Mouse (Mus musculus) liver, postnatal 0 days (tissue): ENCODE data around the gene Kcnj15. TPM values are rescaled to one million over a fixed set of nuclear protein-coding genes. Genes with fewer than 3 reads are reported as not detected.

Experiments used
- ATAC-seq: fragments of 200-750 bp; cut with Nextera tagmentation; 2 replicates; pipeline ENCODE4 v1.8.0; 2017; ENCODE audit warnings: mild to moderate bottlenecking, moderate library complexity
- DNase-seq: peaks from one replicate; pipeline ENCODE4 v3.0.0-alpha.2; 2016
- H3K27ac ChIP-seq: fragments of 300-500 bp; sonication (generic); 2 replicates; pipeline ENCODE4 v1.5.1; 2014; ENCODE audit warnings: antibody characterized with exemption, moderate library complexity, mild to moderate bottlenecking, low read depth
- H3K27me3 ChIP-seq: fragments of 300-500 bp; sonication (generic); 2 replicates; pipeline ENCODE4 v1.6.1; 2014; ENCODE audit warnings: low read length, control low read depth, mixed read lengths; ENCODE audit not compliant: insufficient read depth
- H3K36me3 ChIP-seq: fragments of 300-500 bp; sonication (generic); replicated peaks from 2 replicates; pipeline ENCODE4 v1.6.1; 2014; ENCODE audit warnings: mild to moderate bottlenecking, control low read depth, low read length, moderate library complexity, mixed read lengths; ENCODE audit not compliant: insufficient read depth
- H3K4me1 ChIP-seq: fragments of 300-500 bp; sonication (generic); 2 replicates; pipeline ENCODE4 v1.6.1; 2014; ENCODE audit warnings: antibody characterized with exemption, mild to moderate bottlenecking, control low read depth; ENCODE audit not compliant: insufficient read depth
- H3K4me2 ChIP-seq: fragments of 300-500 bp; sonication (generic); 2 replicates; pipeline ENCODE4 v1.6.1; 2014; ENCODE audit warnings: low read depth, mild to moderate bottlenecking, low read length, moderate library complexity, mixed read lengths
- H3K4me3 ChIP-seq: fragments of 300-500 bp; sonication (generic); 2 replicates; pipeline ENCODE4 v1.5.1; 2014; ENCODE audit warnings: low read depth, low read length
- H3K9ac ChIP-seq: fragments of 300-500 bp; sonication (generic); replicated peaks from 2 replicates; pipeline ENCODE4 v1.6.1; 2014; ENCODE audit warnings: mild to moderate bottlenecking, moderate library complexity
- H3K9me3 ChIP-seq: fragments of 300-500 bp; sonication (generic); 2 replicates; pipeline ENCODE4 v1.6.1; 2016; ENCODE audit warnings: mild to moderate bottlenecking, control low read depth, low read length, mixed read lengths
- CTCF ChIP-seq: sonication (generic); IDR thresholded peaks from 2 replicates; pipeline ENCODE4 v1.5.1; 2016; ENCODE audit warnings: antibody characterized with exemption, low read depth
- EP300 ChIP-seq: IDR thresholded peaks from 2 replicates; pipeline ENCODE4 v1.6.1; 2016; ENCODE audit warnings: antibody characterized with exemption, low read depth, mild to moderate bottlenecking
- WGBS: fragments of 180-500 bp; shearing (Covaris S2); extraction: QIAGEN DNeasy Blood & Tissue Kit; methylation state at CpG from one replicate; pipeline ENCODE4 v1.1.7; 2014; ENCODE audit not compliant: insufficient replicate concordance; 5-methylcytosine and 5-hydroxymethylcytosine counted together
- polyA plus RNA-seq: library from polyadenylated mRNA; unstranded; fragments of >200 nt; fragmentation: Nextera tagmentation; extraction: Ambion mirVana; gene quantifications from 2 replicates; pipeline ENCODE4 v1.2.1, GENCODE M21; 2015

The Kcnj15 gene
- polyA plus RNA-seq, 1 experiment from 2014 or later, result 0.25 TPM

GRCm38 (mm10) chr16:95284085-95284727 lies 26.8 kb downstream of the Kcnj15 start:
- Histone ChIP-seq H3K9me3 (no peaks in the 10 kb centered on the region), H3K4me1 (no peaks in the 10 kb centered on the region), H3K4me2 (no peak overlapping the region), H3K27ac (no peak overlapping the region), H3K27me3 (no peaks in the 10 kb centered on the region), H3K4me3 (no peak overlapping the region), H3K36me3 (no peaks in the 10 kb centered on the region), H3K9ac (no peak overlapping the region)
- ATAC-seq (no peak), DNase-seq (no peak)
- 43% methylated on average over 12 of the region's 12 CpGs for whole genome bisulfite sequencing
- TF ChIP-seq EP300, result no peak
- no peak for TF ChIP-seq CTCF

- DNase-seq, result no peak
Observed at GRCm38 (mm10) chr16:95285043-95285442, 27.7 kb downstream of the Kcnj15 start.

GRCm38 (mm10) chr16:95285767-95286166 lies 28.4 kb downstream of the Kcnj15 start:
- no peaks in the 10 kb centered on the region for H3K4me1 ChIP-seq
- WGBS, result 71% methylated on average over 4 of the region's 4 CpGs
- ATAC-seq (no peak), DNase-seq (no peak)
- H3K36me3 ChIP-seq, result no peaks in the 10 kb centered on the region
- no peaks in the 10 kb centered on the region for H3K9me3 ChIP-seq
- H3K27ac ChIP-seq, result no peak overlapping the region
- TF ChIP-seq CTCF (no peak), EP300 (no peak)
- H3K27me3 ChIP-seq, result no peaks in the 10 kb centered on the region
- no peak overlapping the region for H3K9ac ChIP-seq
- no peak overlapping the region for H3K4me3 ChIP-seq
- H3K4me2 ChIP-seq, result no peak overlapping the region

More at GRCm38 (mm10) chr16:95285043-95285442, 27.7 kb downstream of the Kcnj15 start:
- 57% methylated on average over 4 of the region's 4 CpGs for WGBS
- H3K9ac ChIP-seq, result no peak overlapping the region
- ATAC-seq, result no peak
- no peaks in the 10 kb centered on the region for H3K27me3 ChIP-seq
- TF ChIP-seq CTCF (no peak), EP300 (no peak)
- no peak overlapping the region for H3K4me2 ChIP-seq
- H3K4me1 ChIP-seq, result no peaks in the 10 kb centered on the region
- no peak overlapping the region for H3K27ac ChIP-seq
- H3K4me3 ChIP-seq, result no peak overlapping the region
- H3K9me3 ChIP-seq, result no peaks in the 10 kb centered on the region
- H3K36me3 ChIP-seq, result no peaks in the 10 kb centered on the region

- H3K36me3 ChIP-seq, result no peaks in the 10 kb centered on the region
- 80% methylated on average over 2 of the region's 2 CpGs for WGBS
- H3K27me3 ChIP-seq, result no peaks in the 10 kb centered on the region
- no peaks in the 10 kb centered on the region for H3K4me1 ChIP-seq
- no peak for DNase-seq
- H3K27ac ChIP-seq, result no peak overlapping the region
- ATAC-seq, result no peak
- no peak overlapping the region for H3K4me2 ChIP-seq
- H3K9me3 ChIP-seq, result no peaks in the 10 kb centered on the region
- TF ChIP-seq EP300, result no peak
- no peak overlapping the region for H3K9ac ChIP-seq
- no peak overlapping the region for H3K4me3 ChIP-seq
Observed at GRCm38 (mm10) chr16:95287656-95288055, 30.3 kb downstream of the Kcnj15 start.

GRCm38 (mm10) chr16:95289375-95289774 lies 32.0 kb downstream of the Kcnj15 start:
- 54% methylated on average over 3 of the region's 3 CpGs for WGBS
- Histone ChIP-seq H3K4me3 (no peak overlapping the region), H3K9ac (no peak overlapping the region), H3K9me3 (no peaks in the 10 kb centered on the region), H3K27me3 (no peaks in the 10 kb centered on the region), H3K36me3 (no peaks in the 10 kb centered on the region), H3K27ac (peak overlapping the region; percentile 29; the same call in 1 of the 2 replicates), H3K4me2 (no peak overlapping the region), H3K4me1 (no peaks in the 10 kb centered on the region)
- TF ChIP-seq EP300 (no peak), CTCF (no peak)
- DNase-seq (no peak), ATAC-seq (no peak)

- no peak overlapping the region for H3K4me2 ChIP-seq
- no peaks in the 10 kb centered on the region for H3K27me3 ChIP-seq
- WGBS, result 59% methylated on average over 10 of the region's 10 CpGs
- no peak overlapping the region for H3K9ac ChIP-seq
- H3K9me3 ChIP-seq, result no peaks in the 10 kb centered on the region
- no peak overlapping the region for H3K27ac ChIP-seq
- H3K4me1 ChIP-seq, result no peaks in the 10 kb centered on the region
- H3K4me3 ChIP-seq, result no peak overlapping the region
- H3K36me3 ChIP-seq, result no peaks in the 10 kb centered on the region
- DNase-seq, result no peak
- no peak for ATAC-seq
- TF ChIP-seq CTCF (0 out of 2 replicates have a peak, but pooled peaks have one; percentile 2), EP300 (no peak)
Observed at GRCm38 (mm10) chr16:95291450-95292101, 34.2 kb downstream of the Kcnj15 start.
